Mouse (Mus musculus) CH12.LX (cell line): ENCODE measurements around the gene Il17re.

Source experiments
- BHLHE40 ChIP-seq: IDR thresholded peaks from 2 replicates; pipeline ENCODE4 v1.6.1; 2011; ENCODE audit warnings: mild to moderate bottlenecking, low read depth, low read length, improper control_type of control experiment
- CTCF ChIP-seq, 2 experiments: IDR thresholded peaks in 1 of 2; conservative IDR thresholded peaks in 1 of 2; 2 replicates each; pipeline ENCODE4 v1.5.1; 2011 to 2012; ENCODE audit warnings: low read depth in 2 of 2, low read length in 2 of 2, improper control_type of control experiment in 1 of 2, inconsistent platforms in 1 of 2, mild to moderate bottlenecking in 1 of 2, moderate library complexity in 1 of 2
- MAZ ChIP-seq: IDR thresholded peaks from 2 replicates; pipeline ENCODE4 v1.6.1; 2012; ENCODE audit warnings: low read depth, mild to moderate bottlenecking, inconsistent platforms, low read length, improper control_type of control experiment, moderate library complexity
- POLR2A ChIP-seq: IDR thresholded peaks from 2 replicates; pipeline ENCODE4 v1.6.1; 2011; ENCODE audit warnings: low read depth, mild to moderate bottlenecking, improper control_type of control experiment, low read length
- USF1 ChIP-seq: IDR thresholded peaks from 2 replicates; pipeline ENCODE4 v1.6.1; 2014; ENCODE audit warnings: low read depth, mild to moderate bottlenecking, inconsistent platforms, low read length, improper control_type of control experiment
- ZC3H11A ChIP-seq: IDR thresholded peaks from 2 replicates; pipeline ENCODE4 v1.6.1; 2012; ENCODE audit warnings: low read depth, mild to moderate bottlenecking, inconsistent platforms, low read length, improper control_type of control experiment

DNA sequence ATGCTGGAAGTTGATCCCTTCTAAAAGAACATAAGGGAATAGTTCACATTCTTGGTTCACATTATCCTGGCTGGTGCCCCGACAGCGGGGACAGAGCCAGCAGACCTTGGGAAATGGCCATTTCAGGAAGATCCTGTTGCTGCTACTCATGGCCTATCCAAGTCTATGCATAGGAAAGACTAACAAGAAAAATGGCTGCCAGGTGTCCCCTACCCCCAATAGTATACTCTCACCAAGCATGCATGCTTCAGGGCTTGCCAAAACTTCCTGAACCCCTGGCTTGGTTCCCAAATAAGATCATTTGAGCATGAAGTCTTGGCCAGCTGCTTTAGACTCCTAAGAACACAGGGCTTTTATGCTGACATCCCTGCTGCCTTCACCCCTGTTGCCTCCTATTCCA lies 6.4 kb upstream of the Il17re start:
- TF ChIP-seq MAZ (no peak), CTCF (conservative IDR thresholded peaks at IDR 0.05 in 1 of 2, IDR thresholded peaks at IDR 0.05 in 1 of 2; ENCODE audit: low read depth in 2 of 2, low read length in 2 of 2) (no peak), POLR2A (no peak), USF1 (no peak), BHLHE40 (no peak), ZC3H11A (no peak)
